Mouse (Mus musculus): Measurements from ENCODE around the gene Pecr.

GRCm38 (mm10) chr1:72243656-72244316, 40.3 kb downstream of the Pecr start:
- TF ChIP-seq POLR2A (IDR thresholded peaks at IDR 0.05; ENCODE audit: borderline replicate concordance, low read depth, low read length) (peak; percentile 95), CTCF (IDR thresholded peaks at IDR 0.05; ENCODE audit: low read depth, low read length) (no peak)

Data from bone marrow macrophage, adult 2 months (primary cell).